Mouse (Mus musculus) c-Kit-positive CD71-negative TER-119-negative erythroid progenitor cells, embryonic 14.5 days (primary cell): ENCODE measurements around the gene Npb.
"Not testable (repeated sequence)": the region's sequence is repeated elsewhere in the genome, so short reads cannot be mapped to it uniquely, and the experiment has no call there.

ENCODE experiments used
- DNase-seq: peaks from one replicate; pipeline ENCODE4 v3.0.0-alpha.2; 2013; ENCODE audit warnings: low read depth

Gene Npb

DNA sequence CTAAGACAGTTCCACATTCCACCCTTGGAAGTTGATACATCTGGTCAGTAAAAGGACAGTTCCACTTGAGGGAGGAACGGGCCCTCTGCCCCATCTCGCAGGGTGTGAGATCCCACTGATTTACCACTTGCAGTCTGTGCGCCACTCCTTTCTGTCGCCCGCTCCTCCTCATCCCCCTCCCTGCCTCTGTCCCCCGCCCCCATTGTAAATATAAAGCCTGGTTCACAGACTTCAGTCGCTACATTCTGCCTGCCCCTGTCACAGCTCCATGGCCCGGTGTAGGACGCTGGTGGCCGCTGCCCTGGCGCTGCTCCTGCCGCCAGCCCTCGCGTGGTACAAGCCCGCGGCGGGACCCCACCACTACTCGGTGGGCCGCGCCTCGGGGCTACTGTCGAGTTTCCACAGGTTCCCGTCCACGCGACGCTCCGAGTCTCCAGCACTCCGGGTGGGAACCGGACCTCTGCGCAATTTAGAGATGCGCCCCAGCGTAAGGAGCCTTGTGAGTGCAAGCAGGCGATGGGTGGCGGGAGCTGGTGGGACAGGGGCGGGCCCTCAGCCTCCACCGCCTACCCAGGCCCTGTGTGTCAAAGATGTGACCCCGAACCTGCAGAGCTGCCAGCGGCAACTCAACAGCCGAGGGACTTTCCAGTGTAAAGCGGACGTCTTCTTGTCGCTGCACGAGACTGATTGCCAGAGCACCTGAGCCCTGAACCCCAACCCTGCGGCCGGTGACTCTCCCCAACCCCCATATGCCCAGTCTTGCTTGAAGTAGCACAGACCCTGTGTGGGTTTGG lies at the start of gene Npb:
Npb (plus strand) TSS at position 237 of the 794 bp plus-strand sequence.
- DNase-seq, result no peak

DNA sequence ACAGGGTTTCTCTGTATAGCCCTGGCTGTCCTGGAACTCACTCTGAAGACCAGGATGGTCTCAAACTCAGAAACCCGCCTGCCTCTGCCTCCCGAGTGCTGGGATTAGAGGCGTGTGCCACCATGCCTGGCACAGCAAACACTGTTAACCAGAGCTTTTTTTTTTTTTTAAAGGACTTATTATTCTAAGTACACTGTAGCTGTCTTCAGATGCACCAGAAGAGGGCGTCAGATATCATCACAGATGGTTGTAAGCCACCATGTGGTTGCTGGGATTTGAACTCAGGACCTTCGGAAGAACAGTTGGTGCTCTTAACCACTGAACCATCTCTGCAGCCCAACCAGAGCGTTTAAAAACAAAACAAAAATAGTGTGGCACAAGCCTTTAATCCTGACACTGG lies 49.4 kb upstream of the Npb start:
- DNase-seq, result not testable (repeated sequence)

DNA sequence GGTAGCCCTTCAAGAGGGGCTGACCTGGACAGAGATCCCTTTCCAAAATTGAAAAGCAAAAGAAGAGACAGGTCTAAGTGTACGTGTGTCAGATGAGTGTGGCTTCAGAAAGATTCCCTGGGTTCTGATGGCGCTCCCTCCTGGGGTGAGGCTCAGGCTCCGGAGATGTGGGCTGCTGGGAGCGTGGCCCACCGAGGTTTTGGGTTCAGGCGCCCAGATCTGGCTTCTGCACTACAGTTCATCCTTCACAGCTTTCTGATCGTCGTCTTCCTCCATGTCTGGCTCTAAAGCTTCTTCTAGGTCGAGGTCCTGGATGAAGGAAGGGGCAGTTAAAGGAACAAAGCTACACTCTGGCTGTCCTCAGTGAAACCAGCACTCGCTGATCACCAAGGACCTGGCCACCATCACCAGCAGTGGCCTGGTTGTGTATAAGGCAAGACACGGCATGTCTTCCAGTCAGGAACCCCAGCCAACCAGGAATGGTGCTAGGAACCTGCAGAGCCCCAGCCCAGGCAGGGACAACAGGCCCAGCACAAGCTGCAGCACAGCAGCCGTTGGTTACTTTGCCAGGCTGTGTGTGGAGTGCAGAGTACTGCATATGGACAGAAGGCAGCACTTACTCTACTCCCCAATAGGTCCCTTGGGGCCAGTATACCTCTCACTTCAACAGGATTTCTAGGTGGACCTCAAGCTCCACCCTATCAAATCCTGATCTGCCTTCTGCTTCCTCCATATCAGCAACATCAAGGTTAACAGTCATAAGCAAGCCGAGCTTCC lies 47.1 kb upstream of the Npb start:
- DNase-seq, result no peak

DNA sequence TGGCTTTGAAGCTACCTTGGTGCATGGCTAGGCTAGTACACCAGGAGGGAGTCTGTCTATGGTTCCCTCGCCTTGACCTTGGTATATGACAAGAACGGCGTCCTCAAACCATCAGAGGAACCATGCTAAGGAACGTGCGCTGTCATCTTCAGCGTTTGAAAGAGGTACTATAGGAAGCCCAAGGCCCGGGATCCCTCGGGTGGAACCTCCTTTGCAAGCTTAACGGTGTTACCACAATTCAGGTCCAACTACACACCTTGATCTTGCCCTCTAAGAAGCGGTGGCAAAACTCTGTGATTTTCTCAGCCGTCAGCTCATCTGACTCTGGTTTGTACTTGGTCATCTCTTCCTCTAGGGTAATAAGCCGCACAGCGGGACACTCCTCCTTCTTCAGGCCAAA lies 45.3 kb upstream of the Npb start:
- no peak for DNase-seq

DNA sequence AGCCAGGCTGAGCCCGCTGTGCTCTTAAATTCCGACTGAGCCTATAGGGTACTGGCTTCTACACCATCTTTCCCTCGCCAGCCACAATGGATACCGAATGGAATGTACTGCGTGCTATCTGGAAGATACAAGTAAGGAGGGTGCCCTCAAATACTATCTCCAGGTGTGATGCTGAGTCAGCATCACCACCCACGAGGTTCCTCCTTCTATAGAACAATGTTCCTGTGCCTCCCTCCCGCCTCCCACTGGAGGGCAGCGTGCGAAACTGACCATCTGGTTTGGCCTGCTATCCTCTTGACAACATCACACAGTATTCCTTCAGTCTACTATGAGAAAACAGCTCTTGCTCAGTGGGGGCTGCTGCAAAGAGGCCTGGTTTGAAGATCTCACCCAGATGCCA lies 43.2 kb upstream of the Npb start:
- no peak for DNase-seq

DNA sequence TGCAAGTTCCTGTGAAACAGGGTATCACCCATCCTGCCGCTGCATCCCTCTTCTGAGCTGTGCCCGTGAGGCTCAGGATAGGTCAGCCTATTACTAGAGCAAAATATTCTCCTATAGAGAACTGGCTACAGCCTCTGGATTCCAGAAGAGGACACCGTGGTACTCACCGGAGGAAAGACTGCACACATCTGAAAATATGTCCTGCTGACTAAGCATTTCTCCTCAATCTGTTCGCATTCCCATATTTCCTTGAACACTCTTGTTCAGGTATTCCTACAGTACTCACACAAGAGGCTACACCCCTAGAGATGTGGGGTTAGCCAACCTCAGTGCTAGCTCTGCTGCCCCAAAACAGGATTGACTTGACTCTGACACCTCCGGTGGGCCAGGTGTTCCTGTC lies 40.0 kb upstream of the Npb start:
- DNase-seq, result no peak

DNA sequence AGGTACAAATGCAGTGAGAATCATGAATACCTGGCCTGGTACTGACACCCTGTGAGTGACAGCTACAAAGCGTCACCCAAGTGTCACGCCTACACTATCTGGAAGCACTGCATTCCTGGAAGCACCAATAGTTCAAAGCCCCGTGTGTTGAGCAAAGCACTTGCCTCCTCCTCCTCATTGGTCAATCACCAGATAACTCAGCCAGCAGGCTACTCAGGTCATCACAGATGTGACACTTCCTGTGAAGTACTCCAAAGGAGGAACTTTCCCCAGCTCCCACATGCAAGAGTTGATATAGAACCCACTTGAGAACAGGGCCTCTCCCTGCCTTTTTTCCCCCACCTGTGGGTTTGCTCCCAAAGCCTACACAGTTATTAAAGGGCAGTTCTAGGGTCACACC lies 37.2 kb upstream of the Npb start:
- DNase-seq, result no peak

DNA sequence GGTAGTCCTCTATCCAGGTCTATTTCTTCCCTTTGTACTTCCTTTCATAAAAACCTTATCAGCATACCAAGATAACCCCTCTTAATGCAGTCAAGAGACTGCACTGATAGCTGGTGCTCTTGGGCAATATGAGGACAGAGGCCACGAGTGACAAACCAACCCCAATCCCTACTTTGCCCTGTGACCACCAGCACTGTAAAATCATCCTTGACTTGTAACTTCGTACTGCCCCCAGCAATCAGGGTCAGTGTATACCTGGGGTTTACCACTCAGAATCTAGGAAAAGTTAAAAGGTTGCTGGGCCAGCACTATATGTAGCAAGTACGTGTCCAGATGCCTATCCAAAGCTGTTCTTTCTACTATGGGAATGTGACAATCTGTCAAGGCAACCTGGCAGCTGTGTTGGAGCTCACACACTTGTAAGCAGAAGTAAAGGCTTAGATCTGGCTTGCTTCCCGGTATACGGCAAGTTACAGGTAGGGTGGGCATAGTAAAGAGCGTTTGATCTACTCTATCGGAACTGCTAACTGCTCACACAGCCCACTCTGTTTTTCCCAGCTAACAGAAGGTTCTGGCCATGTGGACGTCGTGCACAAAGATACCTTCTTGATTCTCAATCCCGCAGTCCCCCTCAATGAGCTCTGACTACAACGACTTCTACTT lies 36.4 kb upstream of the Npb start:
- DNase-seq, result no peak

DNA sequence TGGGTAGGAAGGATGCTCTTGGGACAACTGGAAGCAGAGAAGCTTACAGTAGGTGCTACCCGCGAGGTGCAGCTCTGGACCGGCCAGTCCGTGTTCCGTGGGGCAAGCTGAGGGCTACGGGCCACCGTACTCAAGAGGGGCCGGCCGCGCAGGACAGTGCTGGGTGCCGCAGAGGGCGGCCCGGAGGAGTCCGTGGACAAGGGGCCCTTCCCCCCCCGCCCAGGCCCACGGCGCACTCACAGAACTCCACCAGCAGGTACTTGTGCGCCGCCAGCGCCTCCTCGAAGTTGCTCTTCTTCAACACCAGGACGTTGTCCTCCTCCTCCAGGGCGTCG lies 35.9 kb upstream of the Npb start:
- no peak for DNase-seq

DNA sequence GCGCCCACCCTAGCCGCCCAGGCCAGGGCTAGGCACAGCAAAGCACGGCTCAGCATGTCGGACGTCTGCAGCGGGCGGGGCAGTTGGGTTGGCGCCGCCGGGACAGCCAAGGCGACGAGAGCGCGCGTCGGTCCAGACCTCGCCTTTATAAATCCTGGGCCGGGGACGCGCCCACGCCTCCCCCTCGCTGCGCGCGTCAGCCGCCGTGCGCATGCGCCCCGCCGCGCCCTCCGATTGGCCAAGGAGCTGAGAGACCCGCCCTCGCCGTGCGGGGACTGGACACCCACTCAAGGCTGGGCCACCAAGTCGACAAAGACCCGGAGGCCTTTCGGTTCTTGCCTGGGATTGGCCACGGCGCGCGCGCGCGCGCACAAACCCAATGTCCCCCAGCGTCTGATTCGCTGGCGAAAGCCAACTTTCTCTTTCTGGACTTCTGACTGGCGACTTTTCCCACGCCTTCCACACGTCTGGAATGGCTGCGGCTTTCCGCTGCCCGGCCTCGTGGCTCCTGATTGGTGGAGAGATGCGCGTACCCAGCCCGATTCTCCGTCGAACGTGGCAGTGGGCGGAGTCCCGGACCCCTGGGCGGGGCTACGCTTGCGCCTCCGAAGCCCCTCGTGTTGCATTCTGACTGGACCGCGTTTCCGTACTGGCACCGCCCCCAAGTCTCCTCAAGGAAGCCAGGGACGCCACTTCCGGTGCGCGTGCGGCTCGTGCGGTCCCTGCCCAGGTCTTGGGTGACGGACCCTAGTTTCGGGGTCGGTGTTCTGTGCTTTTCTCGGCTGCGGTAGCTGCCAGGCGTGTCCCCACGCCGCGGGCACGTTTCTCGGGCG lies 35.3 kb upstream of the Npb start, which contains the start of gene P4hb:
P4hb (minus strand) TSS at position 502 of the 833 bp plus-strand sequence.
- DNase-seq, result peak; percentile 98

DNA sequence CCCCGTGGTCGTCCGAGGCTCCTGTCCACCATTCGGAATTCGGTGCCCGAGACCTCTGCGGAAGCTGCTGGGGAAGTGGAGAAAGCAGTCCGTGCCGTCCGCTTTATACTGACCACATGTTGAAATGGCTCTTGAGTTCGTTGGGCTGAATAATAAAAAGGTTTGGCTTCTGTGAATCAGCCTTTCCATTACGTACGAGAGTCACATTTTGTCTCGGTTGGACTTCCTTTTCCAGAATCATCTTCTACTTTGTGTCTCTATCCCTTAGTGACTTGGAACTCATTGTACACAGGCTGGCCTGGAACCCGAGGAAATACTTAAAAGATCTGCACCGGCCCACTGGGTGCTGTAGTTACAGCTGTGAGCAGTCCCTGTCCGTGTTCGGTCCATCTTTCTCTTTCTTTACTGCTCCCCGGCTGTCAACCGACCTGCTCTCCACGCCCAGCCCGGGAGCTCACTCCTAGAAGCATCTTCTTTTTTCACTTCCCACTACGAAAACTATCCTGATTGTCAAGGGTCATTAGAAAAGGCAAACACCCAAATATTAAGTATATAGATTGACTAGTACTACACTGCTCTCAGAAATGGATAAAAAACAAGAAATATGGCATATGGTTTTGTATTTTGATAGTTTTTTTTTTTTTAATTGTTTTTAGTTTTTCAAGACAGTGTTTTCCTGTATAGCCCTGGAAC lies 34.5 kb upstream of the Npb start:
- no peak for DNase-seq

DNA sequence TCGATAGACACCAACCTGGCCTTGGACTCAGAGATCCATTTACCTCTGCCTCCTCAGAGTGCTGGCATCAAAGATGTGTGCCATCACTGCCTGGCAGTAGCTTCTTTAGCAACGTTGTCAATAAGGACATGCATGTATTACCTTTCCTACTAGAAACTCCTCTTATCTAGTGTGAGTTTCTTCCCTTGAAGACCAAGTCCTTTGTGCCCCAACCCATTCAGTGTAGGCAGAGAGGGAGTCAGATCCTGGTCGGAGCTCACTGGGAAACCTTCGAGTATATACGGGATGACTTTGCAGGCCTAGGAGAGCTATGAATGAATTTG lies 34.0 kb upstream of the Npb start:
- no peak for DNase-seq

DNA sequence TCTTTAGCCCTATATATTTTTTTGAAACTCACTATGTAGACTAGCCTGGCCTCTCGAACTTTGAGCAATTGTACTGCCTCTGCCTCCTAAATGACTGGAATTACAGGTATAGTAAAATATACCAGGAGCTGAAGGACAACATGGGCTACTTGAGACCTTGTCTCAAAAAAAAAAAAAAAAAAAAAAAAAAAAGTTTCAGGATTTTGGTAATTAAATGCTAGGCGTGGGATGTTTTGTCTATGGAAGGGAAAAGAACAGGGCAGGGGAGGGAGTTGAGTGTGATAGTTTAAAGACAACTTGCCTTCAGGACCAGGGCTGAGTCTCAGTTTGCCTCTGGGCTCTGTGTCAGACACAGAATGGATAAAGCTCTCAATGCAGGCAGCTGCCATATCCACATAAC lies 33.2 kb upstream of the Npb start:
- no peak for DNase-seq

DNA sequence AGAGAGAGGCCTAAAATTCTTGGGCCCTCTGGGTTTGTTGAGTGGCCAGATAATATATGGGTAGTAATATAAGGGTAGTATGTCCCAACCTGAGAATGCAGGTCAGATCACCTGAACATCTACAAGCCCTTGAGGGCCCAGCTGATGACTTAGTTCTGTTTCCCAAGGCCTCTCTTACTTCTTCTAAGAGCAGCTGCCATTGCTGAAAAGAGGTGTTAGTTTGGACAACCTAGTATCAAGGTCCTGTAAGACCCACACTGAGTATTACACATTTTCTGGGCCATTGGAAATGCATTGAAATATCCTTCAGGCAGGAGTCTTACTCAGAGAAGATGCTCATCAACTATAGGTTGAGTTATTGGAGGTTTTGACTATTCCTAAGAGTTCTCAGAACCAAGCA lies 32.3 kb upstream of the Npb start:
- DNase-seq, result no peak

DNA sequence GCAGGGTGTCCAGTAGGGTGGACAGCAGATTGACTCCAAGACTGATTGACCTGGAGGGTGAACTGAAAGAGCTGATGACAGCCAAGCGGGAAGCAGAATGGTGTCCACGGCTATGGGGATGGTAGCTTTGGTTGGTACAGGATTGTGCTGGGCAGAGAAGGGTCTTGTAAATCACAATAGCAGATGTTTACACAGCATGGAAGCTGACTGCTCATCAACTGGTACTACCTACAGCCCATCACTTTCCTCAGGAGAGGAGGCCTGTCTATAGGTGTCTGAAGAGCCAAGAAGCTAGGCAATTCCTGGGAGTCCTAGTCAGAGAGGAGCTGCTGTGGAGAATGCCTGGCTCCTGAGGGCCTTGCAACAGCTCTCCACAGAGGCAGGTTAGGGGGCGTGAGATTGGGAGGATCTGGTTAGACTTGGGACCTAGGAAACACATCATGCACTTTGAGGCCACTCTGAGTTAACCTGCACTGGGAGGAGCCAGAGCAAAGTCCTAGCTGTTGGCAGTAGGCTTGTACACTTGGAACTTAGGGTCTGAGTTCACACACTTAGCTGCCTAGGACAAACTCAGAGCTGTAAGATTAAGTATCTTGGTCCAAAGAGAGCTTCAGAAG lies 31.8 kb upstream of the Npb start:
- no peak for DNase-seq

DNA sequence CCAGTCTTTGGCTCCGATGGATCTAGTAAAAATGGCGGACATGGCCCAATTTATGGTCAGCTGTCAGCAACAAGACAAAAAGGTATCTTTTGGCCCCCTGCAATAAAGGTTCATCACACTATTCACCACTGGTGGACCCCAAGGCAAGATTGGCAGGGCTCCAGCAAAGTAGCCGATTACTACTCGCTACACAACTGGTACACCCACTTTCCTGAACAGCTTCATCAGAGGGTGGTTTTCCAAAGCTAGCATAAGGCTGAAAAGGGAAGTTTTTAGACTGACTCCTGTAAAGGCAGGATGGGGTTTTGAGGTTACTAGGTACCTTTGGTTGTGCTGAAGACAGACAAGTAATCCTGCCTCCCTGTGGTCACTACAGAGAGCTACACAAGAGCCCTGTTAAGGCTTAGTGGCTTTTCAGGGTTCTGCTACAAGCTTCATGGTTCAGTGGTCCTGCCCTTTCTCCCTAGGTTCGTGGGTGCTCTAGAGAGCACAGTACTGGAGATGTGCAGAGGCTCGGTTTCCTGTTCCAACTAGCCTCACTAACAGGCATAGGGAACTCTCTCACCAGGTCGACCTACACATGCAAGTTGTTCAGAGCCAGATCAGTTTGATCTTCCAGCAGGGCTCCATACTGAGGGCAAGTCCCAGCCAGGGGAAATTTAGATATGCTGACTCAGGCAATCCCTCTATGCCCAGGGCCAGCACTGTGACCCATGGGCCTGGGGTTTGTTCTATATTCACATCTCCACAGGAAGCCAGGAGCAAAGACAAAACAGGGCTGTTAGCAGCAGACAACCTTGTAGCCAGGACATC lies 30.9 kb upstream of the Npb start:
- no peak for DNase-seq

DNA sequence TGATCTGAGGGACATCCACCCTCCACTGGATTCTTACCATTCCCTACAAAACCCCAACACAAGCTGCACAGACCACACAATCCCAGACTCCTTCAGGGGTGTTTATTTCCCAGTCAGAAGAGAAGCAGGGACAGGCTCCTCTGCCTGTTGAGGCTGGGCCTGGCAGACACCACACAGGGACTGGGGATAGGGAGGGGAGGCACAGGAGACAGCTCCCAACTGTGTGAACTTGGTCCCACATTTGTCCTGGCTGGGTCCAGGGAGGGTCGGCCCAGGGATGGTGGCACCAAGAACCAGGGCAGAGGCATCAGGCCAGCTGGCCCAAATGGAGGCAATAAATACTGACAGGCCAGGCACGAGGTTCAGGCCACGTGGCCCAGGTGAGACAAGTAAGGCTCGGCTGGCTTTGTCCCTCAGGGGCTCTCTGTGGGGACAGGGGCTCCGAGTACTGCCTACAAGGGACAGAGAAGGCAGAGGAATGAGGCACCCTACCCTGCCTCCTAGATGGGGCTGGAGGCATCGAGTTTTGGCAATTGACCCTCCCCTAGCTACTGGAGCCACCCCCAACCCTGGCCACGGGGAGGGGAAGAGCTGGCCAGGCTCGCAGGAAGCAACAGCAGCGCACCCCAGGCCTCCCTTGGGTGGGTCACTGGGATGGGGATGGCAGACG lies 30.1 kb upstream of the Npb start:
- no peak for DNase-seq

DNA sequence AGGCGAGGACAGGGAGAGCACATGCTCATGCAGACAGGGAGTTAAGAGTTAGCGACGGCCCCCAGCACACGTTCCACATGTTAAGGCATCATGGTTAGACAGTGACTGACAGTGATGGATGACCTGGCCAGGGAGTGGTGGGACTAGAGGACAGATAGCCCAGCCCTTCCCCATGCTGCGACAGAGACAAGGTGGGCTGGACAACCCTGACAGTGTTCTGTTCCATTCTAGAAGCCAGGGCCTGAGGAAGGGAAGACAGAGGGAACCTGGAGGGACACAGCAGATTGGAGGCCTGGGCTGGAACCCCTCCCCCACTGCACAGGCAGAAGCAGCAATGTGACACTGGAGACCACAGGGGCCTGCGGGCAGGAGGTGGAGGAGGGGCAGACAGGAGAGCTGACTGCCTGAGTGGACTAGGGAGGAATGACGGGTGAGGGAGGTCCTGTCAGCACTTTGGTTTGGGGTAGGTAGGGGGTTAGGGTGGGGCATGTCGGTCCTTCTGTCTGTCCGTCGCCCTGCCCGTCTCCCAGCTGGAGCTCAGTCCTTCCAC lies 29.5 kb upstream of the Npb start:
- DNase-seq, result no peak

DNA sequence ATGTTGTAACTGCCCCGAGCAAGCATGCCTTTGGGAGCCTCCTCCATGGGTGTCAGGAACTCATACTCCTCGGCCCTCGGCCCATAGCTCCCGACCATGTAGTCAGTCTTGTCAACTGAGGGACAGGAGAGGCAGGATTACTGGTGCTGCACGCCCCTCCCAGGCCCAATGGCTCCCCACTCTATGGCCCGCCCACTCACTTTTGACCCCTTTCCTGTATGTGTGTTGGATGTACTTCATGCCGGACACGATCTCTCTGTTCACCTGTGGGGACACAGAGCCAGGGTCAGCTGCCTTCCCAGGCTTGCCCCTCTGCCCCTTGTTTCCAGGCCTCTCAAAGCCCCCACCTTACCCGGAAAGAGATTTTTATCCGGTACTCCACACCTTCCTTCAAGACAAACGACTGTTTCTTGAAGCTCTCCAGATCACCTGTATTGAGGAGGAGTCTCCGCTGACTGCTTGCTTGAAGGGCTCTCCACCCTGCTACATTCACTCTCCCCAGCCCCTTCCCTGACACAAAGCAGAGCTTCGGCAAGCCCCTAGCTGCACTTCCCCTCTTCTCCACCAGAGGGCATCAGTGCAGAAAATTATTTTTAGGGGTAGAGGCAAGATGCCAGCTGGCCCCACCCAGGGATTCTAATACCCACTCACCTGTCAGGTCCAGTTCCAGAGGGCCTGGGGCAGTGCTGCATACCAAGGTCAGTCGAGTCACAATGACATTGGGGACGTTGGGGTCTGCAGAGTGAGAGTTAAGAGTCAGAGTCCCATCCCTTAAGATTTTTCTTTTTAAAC lies 28.8 kb upstream of the Npb start:
- peak; percentile 83 for DNase-seq
